Mouse (Mus musculus) cerebellum, adult 2 months (tissue): ENCODE results near the gene Ormdl3.

Experiments used
- CTCF ChIP-seq: fragments of 200-500 bp; IDR thresholded peaks from 2 replicates; pipeline ENCODE4 v1.5.1; 2011; ENCODE audit warnings: low read depth, mild to moderate bottlenecking, control low read depth, low read length, moderate library complexity, borderline replicate concordance; ENCODE audit not compliant: insufficient read depth
- POLR2A ChIP-seq: fragments of 200-500 bp; IDR thresholded peaks from 2 replicates; pipeline ENCODE4 v1.6.1; 2011; ENCODE audit warnings: low read length, control low read depth, borderline replicate concordance; ENCODE audit not compliant: insufficient read depth

GRCm38 (mm10) chr11:98620791-98621190, 33.6 kb upstream of the Ormdl3 start:
- TF ChIP-seq POLR2A (no peak), CTCF (no peak)
